ENCODE assay signal across 26 mouse cellular contexts in the genomic region with DNA sequence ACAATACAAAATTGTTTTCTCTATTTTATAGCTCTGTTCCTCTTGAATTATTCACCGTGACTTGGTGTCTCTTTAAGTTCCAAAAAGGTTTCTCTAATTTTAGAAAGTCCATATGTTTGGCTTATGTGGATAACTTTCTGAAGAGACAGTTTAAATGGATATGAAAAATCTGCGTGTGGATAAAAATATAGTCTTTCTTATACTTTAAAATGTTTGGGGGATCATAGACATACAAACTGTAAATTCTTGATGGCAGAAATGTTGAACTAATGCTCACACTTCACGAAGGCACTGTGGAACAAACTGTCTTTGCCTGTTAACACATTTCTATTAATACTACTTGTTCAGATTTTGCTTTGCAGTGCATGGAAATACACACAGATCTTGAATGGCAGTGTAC.
"Had no signal": no experiment of that assay in that cellular context is flagged by ENCODE, and none has a peak within 500 bp of the region (broad histone marks: within the 10 kb centered on the region; RNA-seq: fewer than 3 reads in every experiment).

No protein-coding gene starts in this region.

- DNase-seq: gastrocnemius, postnatal 14 days; gastrocnemius, postnatal 36 days; heart, adult 11 months; heart, adult 2 months; heart, postnatal 14 days; heart, postnatal 36 days; kidney, adult 11 months; kidney, adult 2 months; kidney, adult 9 months; kidney, postnatal 14 days; kidney, postnatal 36 days; layer of hippocampus, adult 9-11 months; layer of hippocampus, postnatal 36 days; left cerebral cortex, postnatal 4 days had no signal

- H3K4me3 ChIP-seq: heart, adult 2 months; heart, embryonic 13.5 days; heart, embryonic 15.5 days; hindbrain, embryonic 13.5 days; hindbrain, embryonic 15.5 days; kidney, embryonic 15.5 days; limb, embryonic 13.5 days; limb, embryonic 15.5 days; liver, embryonic 12.5 days had no signal

- H3K27ac ChIP-seq: heart, adult 2 months; heart, embryonic 13.5 days; heart, embryonic 15.5 days; hindbrain, embryonic 13.5 days; hindbrain, embryonic 15.5 days; hindbrain, postnatal 0 days; kidney, embryonic 15.5 days; kidney, postnatal 0 days; limb, embryonic 13.5 days; limb, embryonic 15.5 days; liver, embryonic 12.5 days; liver, embryonic 14.5 days had no signal

- ATAC-seq: hindbrain, postnatal 0 days; intestine, embryonic 16.5 days; liver, embryonic 12.5 days had no signal
